Mouse (Mus musculus): ENCODE results near the gene Fdxr. TPM values are rescaled to one million over a fixed set of nuclear protein-coding genes. Genes with fewer than 3 reads are reported as not detected.
A peak's percentile ranks its signal among the peaks of the same experiment; 100 is the strongest.

Gene Fdxr
- polyA plus RNA-seq, 1 experiment, result 12.2 TPM

DNA sequence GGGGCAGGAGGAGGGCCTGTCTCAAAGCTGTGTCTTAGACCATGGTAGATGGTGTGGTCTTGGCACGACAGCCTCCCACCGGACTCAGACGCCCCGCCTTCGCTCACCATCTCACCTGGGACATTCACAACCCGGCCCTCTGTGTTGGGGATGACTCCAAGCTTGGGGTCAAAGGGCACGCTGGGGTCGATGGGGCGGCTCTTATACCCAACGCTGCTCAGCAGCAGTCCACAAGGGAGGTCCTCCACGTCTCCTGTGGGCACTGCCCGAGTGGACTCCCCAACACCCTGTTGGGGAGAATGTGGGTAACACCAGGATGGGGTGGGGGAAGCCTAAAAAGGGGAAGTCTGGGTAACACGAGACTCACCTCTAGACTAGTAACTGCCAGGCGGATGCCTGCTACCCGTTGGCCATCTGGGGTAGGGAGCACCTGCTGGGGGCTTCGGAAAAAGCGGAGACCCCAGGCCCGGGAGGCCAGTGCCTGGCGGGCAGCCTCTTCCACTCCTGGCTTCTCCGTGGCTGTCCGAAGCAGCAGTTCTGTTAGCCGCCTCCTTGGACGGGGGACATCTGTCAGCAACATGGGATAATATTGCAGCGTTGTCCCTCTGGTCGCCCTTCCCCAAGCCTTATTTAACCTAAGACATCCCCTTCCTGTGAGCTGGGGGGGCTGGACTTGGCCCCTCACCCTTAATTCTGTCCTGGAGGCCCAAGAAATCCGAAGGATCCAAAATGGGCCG lies 7.4 kb downstream of the Fdxr start:
- TF ChIP-seq POLR2A (IDR thresholded peaks at IDR 0.05; ENCODE audit: low read depth, low read length) (no peak), CTCF (IDR thresholded peaks at IDR 0.05; ENCODE audit: extremely low read depth, insufficient read length, insufficient replicate concordance, low read depth, low read length) (no peak)
- no peak overlapping the region for H3K27ac ChIP-seq (ENCODE audit: insufficient read depth, low read depth, low read length)
- peaks cover 4% of the 10 kb centered on the region; the same call in 1 of the 2 replicates for H3K36me3 ChIP-seq (ENCODE audit: control insufficient read depth, insufficient read depth, low read length)
- H3K27me3 ChIP-seq (ENCODE audit: control insufficient read depth, insufficient read depth, low read length), result peaks cover 33% of the 10 kb centered on the region
- 92% methylated on average over 27 of the region's 27 CpGs for WGBS
- peaks cover 4% of the 10 kb centered on the region; the same call in 1 of the 2 replicates for H3K4me1 ChIP-seq (ENCODE audit: control insufficient read depth, insufficient read depth, insufficient read length, low read length)
- no peak overlapping the region for H3K4me3 ChIP-seq (ENCODE audit: low read depth, low read length)

GRCm38 (mm10) chr11:115267958-115268357 lies 8.9 kb downstream of the Fdxr start:
- Histone ChIP-seq H3K27me3 (ENCODE audit: control insufficient read depth, insufficient read depth, low read length) (peaks cover 36% of the 10 kb centered on the region), H3K4me1 (ENCODE audit: control insufficient read depth, insufficient read depth, insufficient read length, low read length) (peaks cover 4% of the 10 kb centered on the region; the same call in 1 of the 2 replicates), H3K4me3 (ENCODE audit: low read depth, low read length) (no peak overlapping the region), H3K36me3 (ENCODE audit: control insufficient read depth, insufficient read depth, low read length) (peaks cover 4% of the 10 kb centered on the region; the same call in 1 of the 2 replicates), H3K27ac (ENCODE audit: insufficient read depth, low read depth, low read length) (no peak overlapping the region)
- no peak for TF ChIP-seq CTCF (IDR thresholded peaks at IDR 0.05; ENCODE audit: extremely low read depth, insufficient read length, insufficient replicate concordance, low read depth, low read length)
- no peak for TF ChIP-seq POLR2A (IDR thresholded peaks at IDR 0.05; ENCODE audit: low read depth, low read length)
- WGBS, result 94% methylated on average over 11 of the region's 11 CpGs

DNA sequence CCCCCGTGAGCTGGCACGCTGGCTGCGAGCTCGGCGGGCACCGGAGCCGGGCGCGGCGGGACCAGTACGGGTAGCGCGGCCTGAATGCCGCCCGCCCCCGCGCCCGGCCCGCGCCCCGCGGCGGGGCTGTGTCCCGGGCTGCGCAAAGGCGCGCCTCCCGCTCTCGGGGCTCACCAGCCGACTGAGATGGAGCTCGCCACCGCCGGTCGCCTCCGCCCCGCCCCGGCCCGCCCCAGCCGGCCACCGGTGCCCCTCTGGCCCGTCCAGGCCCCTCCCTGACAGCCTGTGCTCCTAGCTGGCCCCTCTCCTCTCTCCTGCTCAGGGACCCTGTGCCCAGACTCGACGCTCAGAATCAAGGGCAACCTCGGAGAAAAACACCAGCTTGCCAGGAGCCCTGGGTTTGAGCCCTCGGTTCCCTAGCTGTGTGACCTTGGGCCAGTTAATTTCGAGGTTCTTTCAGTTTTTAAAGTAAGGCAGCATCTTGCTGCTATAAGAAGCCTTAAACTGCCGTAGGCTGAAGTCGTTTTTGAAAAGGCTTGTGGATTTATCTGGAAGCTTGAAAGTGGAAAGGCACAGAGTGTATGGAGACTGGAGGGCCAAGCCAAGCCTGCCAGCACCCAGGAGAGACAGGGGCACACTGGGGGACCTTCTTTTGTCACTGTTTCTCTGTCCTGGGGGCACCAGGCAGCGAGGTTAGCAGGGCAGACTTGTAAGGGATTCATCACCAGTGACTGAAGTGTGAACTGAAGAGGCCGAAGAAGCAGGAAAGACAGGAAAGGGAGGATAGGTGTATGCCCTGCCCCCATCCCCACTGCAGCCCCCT lies 9.6 kb downstream of the Fdxr start, which contains the start of gene Grin2c:
TSS of gene Grin2c (minus strand) at position 183 of the 823 bp plus-strand sequence.
- H3K4me1 ChIP-seq (ENCODE audit: control insufficient read depth, insufficient read depth, insufficient read length, low read length), result peaks cover 4% of the 10 kb centered on the region; the same call in 1 of the 2 replicates
- peaks cover 38% of the 10 kb centered on the region for H3K27me3 ChIP-seq (ENCODE audit: control insufficient read depth, insufficient read depth, low read length)
- peaks cover 4% of the 10 kb centered on the region; the same call in 1 of the 2 replicates for H3K36me3 ChIP-seq (ENCODE audit: control insufficient read depth, insufficient read depth, low read length)
- TF ChIP-seq CTCF (IDR thresholded peaks at IDR 0.05; ENCODE audit: extremely low read depth, insufficient read length, insufficient replicate concordance, low read depth, low read length) (no peak), POLR2A (IDR thresholded peaks at IDR 0.05; ENCODE audit: low read depth, low read length) (no peak)
- 8% methylated on average over 45 of the region's 50 CpGs for WGBS
- H3K27ac ChIP-seq (ENCODE audit: insufficient read depth, low read depth, low read length), result no peak within 1 kb of the TSS
- H3K4me3 ChIP-seq (ENCODE audit: low read depth, low read length), result no peak within 1 kb of the TSS

GRCm38 (mm10) chr11:115266400-115266778 lies 10.5 kb downstream of the Fdxr start:
- Histone ChIP-seq H3K4me1 (ENCODE audit: control insufficient read depth, insufficient read depth, insufficient read length, low read length) (peaks cover 4% of the 10 kb centered on the region; the same call in 1 of the 2 replicates), H3K4me3 (ENCODE audit: low read depth, low read length) (no peak overlapping the region), H3K27me3 (ENCODE audit: control insufficient read depth, insufficient read depth, low read length) (peaks cover 40% of the 10 kb centered on the region), H3K27ac (ENCODE audit: insufficient read depth, low read depth, low read length) (no peak overlapping the region), H3K36me3 (ENCODE audit: control insufficient read depth, insufficient read depth, low read length) (peaks cover 4% of the 10 kb centered on the region; the same call in 1 of the 2 replicates)
- no peak for TF ChIP-seq POLR2A (IDR thresholded peaks at IDR 0.05; ENCODE audit: low read depth, low read length)
- no peak for TF ChIP-seq CTCF (IDR thresholded peaks at IDR 0.05; ENCODE audit: extremely low read depth, insufficient read length, insufficient replicate concordance, low read depth, low read length)
- WGBS, result 2% methylated on average over 22 of the region's 22 CpGs

DNA sequence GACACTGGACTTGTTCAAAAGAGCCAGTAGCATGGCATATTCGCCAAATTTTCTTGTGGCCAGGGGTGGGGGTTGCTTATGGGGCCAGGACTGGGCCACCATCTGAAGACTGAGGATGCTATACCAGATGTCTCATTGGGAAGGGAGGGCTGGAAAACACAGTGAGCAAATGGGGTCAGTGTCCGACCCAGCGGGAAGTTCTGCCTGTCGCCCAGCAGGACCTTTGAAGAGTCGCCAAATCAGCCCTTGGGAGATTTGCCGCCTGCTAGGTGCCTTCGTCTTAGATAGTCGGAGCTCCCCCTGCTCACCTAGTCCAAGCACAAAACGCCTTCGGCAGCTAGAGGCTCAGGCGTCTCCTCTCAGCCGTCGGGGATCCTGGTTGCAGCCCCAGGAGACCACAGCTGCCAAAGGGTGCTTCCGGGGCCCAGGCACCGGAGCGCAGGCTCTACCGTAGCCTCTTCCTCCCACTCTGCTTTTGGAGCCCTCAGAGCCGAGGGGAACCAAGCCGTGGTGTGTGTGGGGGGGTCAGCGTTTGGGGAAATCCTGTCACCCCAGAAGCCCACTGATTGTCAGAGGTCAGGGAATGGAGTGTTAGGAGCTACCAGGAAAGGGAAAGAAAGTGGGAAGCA lies 11.0 kb downstream of the Fdxr start:
- 6% methylated on average over 20 of the region's 20 CpGs for WGBS
- H3K27me3 ChIP-seq (ENCODE audit: control insufficient read depth, insufficient read depth, low read length), result peaks cover 40% of the 10 kb centered on the region
- peaks cover 4% of the 10 kb centered on the region; the same call in 1 of the 2 replicates for H3K4me1 ChIP-seq (ENCODE audit: control insufficient read depth, insufficient read depth, insufficient read length, low read length)
- no peak overlapping the region for H3K27ac ChIP-seq (ENCODE audit: insufficient read depth, low read depth, low read length)
- H3K36me3 ChIP-seq (ENCODE audit: control insufficient read depth, insufficient read depth, low read length), result peaks cover 4% of the 10 kb centered on the region; the same call in 1 of the 2 replicates
- H3K4me3 ChIP-seq (ENCODE audit: low read depth, low read length), result no peak overlapping the region
- TF ChIP-seq CTCF (IDR thresholded peaks at IDR 0.05; ENCODE audit: extremely low read depth, insufficient read length, insufficient replicate concordance, low read depth, low read length), result no peak
- TF ChIP-seq POLR2A (IDR thresholded peaks at IDR 0.05; ENCODE audit: low read depth, low read length), result no peak

DNA sequence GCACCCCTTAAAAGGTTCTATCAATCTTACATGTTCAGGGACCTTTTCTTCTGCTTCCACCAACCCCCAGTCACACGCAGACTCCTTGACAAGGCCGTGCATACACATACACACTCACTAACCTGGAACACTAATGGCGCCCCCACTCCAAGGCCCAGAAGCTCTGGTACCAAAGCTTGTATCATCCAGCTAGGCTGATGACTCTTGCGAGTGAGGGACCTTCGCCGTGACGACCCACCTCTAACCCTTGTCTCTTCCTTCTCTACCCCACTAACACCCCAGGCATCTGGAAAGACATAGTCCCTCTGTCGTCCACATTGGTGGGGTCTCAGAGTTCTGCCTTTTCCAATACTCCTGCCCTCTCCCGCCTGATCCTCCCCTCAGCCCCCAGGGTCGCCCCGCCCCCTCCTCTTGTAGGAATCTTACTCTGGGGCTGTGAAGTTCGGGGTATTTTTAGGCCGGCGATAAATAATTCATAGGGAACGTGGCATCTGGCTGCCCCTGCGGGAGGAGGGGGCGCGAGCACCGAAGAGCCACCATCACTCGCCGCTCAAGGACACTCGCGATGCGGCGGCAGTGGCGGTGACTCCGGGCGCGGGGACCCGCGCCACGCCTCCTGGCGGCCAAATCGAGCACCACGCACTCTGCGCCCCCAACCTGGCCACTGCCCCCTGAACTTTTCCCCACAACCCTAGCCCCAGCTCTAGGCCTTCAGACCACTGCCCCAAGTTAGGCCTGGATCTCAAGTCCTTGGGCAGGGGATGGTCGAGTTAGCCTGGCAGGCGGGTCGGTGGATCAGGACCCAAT lies 11.8 kb downstream of the Fdxr start:
- TF ChIP-seq POLR2A (IDR thresholded peaks at IDR 0.05; ENCODE audit: low read depth, low read length) (no peak), CTCF (IDR thresholded peaks at IDR 0.05; ENCODE audit: extremely low read depth, insufficient read length, insufficient replicate concordance, low read depth, low read length) (peak; percentile 38; the same call in 1 of the 2 replicates)
- peaks cover 4% of the 10 kb centered on the region; the same call in 1 of the 2 replicates for H3K36me3 ChIP-seq (ENCODE audit: control insufficient read depth, insufficient read depth, low read length)
- peaks cover 43% of the 10 kb centered on the region for H3K27me3 ChIP-seq (ENCODE audit: control insufficient read depth, insufficient read depth, low read length)
- 10% methylated on average over 39 of the region's 39 CpGs for WGBS
- no peak overlapping the region for H3K4me3 ChIP-seq (ENCODE audit: low read depth, low read length)
- peaks cover 4% of the 10 kb centered on the region; the same call in 1 of the 2 replicates for H3K4me1 ChIP-seq (ENCODE audit: control insufficient read depth, insufficient read depth, insufficient read length, low read length)
- no peak overlapping the region for H3K27ac ChIP-seq (ENCODE audit: insufficient read depth, low read depth, low read length)

Measured in small intestine, adult 2 months (tissue).